Mouse (Mus musculus) lung, adult 2 months (tissue): Measurements from ENCODE around the gene Sirt3.

Experiments used
- CTCF ChIP-seq: fragments of 200-500 bp; IDR thresholded peaks from 2 replicates; pipeline ENCODE4 v1.5.1; 2011; ENCODE audit warnings: mild to moderate bottlenecking, low read length, control low read depth; ENCODE audit not compliant: insufficient read depth
- POLR2A ChIP-seq: fragments of 200-500 bp; IDR thresholded peaks from 2 replicates; pipeline ENCODE4 v1.6.1; 2011; ENCODE audit warnings: low read depth, mild to moderate bottlenecking, control low read depth, low read length, borderline replicate concordance; ENCODE audit errors: extremely low read depth

- TF ChIP-seq POLR2A (no peak), CTCF (no peak)
These were observed 38.3 kb downstream of the Sirt3 start for GRCm38 (mm10) chr7:140843806-140844205.
